Mouse (Mus musculus) heart, postnatal 0 days (tissue): ENCODE results near the gene Mex3b. TPM values are rescaled to one million over a fixed set of nuclear protein-coding genes. Genes with fewer than 3 reads are reported as not detected.

Experiments used
- ATAC-seq: fragments of 200-750 bp; cut with Nextera tagmentation; 2 replicates; pipeline ENCODE4 v1.8.0; 2017; ENCODE audit warnings: low read depth, moderate number of reproducible peaks, moderate library complexity; ENCODE audit not compliant: insufficient read depth
- DNase-seq: peaks from one replicate; pipeline ENCODE4 v3.0.0-alpha.2; 2016; ENCODE audit warnings: low spot score
- H3K27ac ChIP-seq: fragments of 300-500 bp; sonication (generic); 2 replicates; pipeline ENCODE4 v1.5.1; 2014; ENCODE audit warnings: low read depth, mild to moderate bottlenecking
- H3K27me3 ChIP-seq: fragments of 300-500 bp; sonication (generic); 2 replicates; pipeline ENCODE4 v1.6.1; 2014; ENCODE audit warnings: low read length, mixed read lengths; ENCODE audit not compliant: control insufficient read depth, insufficient read depth
- H3K36me3 ChIP-seq: fragments of 300-500 bp; sonication (generic); replicated peaks from 2 replicates; pipeline ENCODE4 v1.6.1; 2014; ENCODE audit warnings: low read length, mixed read lengths; ENCODE audit not compliant: control insufficient read depth, insufficient read depth
- H3K4me1 ChIP-seq: fragments of 300-500 bp; sonication (generic); 2 replicates; pipeline ENCODE4 v1.6.1; 2014; ENCODE audit warnings: antibody characterized with exemption; ENCODE audit not compliant: control insufficient read depth, insufficient read depth
- H3K4me2 ChIP-seq: fragments of 300-500 bp; sonication (generic); 2 replicates; pipeline ENCODE4 v1.6.1; 2014; ENCODE audit warnings: low read depth, mild to moderate bottlenecking, low read length, moderate library complexity
- H3K4me3 ChIP-seq: fragments of 300-500 bp; sonication (generic); 2 replicates; pipeline ENCODE4 v1.5.1; 2014; ENCODE audit warnings: low read depth, low read length
- H3K9ac ChIP-seq: fragments of 300-500 bp; sonication (generic); replicated peaks from 2 replicates; pipeline ENCODE4 v1.6.1; 2014; ENCODE audit warnings: low read depth, low read length, mixed read lengths
- H3K9me3 ChIP-seq: fragments of 300-500 bp; sonication (generic); replicated peaks from 2 replicates; pipeline ENCODE4 v1.6.1; 2016; ENCODE audit warnings: low read length; ENCODE audit not compliant: control insufficient read depth
- CTCF ChIP-seq: IDR thresholded peaks from 2 replicates; pipeline ENCODE4 v1.5.1; 2016; ENCODE audit warnings: antibody characterized with exemption, control low read depth, low read depth
- EP300 ChIP-seq: IDR thresholded peaks from 2 replicates; pipeline ENCODE4 v1.6.1; 2016; ENCODE audit warnings: antibody characterized with exemption, low read depth
- WGBS: fragments of 180-500 bp; shearing (Covaris S2); extraction: QIAGEN DNeasy Blood & Tissue Kit; methylation state at CpG from one replicate; pipeline ENCODE4 v1.1.7; 2014; 5-methylcytosine and 5-hydroxymethylcytosine counted together
- polyA plus RNA-seq: library from polyadenylated mRNA; unstranded; fragments of >200 nt; fragmentation: Nextera tagmentation; extraction: Ambion mirVana; gene quantifications from 2 replicates; pipeline ENCODE4 v1.2.1, GENCODE M21; 2015
- total RNA-seq: library from RNA; depleted of rRNA; stranded (reverse); fragments of >200 nt; gene quantifications from 2 replicates; pipeline ENCODE4 v1.2.3, GENCODE M21; 2014; ENCODE audit warnings: low replicate concordance

Gene Mex3b
- total and polyA plus RNA-seq, 2 experiments from 2014 or later, result 3.2 to 14.4 TPM

- ATAC-seq, result no peak
- 25% methylated on average over 2 of the region's 2 CpGs for WGBS
- no peaks in the 10 kb centered on the region for H3K4me1 ChIP-seq
- H3K9me3 ChIP-seq, result no peaks in the 10 kb centered on the region
- no peak overlapping the region for H3K4me2 ChIP-seq
- H3K36me3 ChIP-seq, result no peaks in the 10 kb centered on the region
- TF ChIP-seq CTCF (no peak), EP300 (no peak)
- no peak overlapping the region for H3K9ac ChIP-seq
- DNase-seq, result no peak
- no peak overlapping the region for H3K4me3 ChIP-seq
- no peaks in the 10 kb centered on the region for H3K27me3 ChIP-seq
- H3K27ac ChIP-seq, result no peak overlapping the region; the same call in 1 of the 2 replicates
Observed at GRCm38 (mm10) chr7:82828193-82828592, 38.9 kb upstream of the Mex3b start.

- DNase-seq, result no peak
- no peak overlapping the region for H3K9ac ChIP-seq
- no peak for ATAC-seq
- no peaks in the 10 kb centered on the region for H3K4me1 ChIP-seq
- H3K4me3 ChIP-seq, result no peak overlapping the region
- no peak overlapping the region for H3K27ac ChIP-seq
- no peaks in the 10 kb centered on the region for H3K9me3 ChIP-seq
- H3K27me3 ChIP-seq, result no peaks in the 10 kb centered on the region
- WGBS, result 75% methylated on average over 3 of the region's 3 CpGs
- no peak overlapping the region for H3K4me2 ChIP-seq
- H3K36me3 ChIP-seq, result no peaks in the 10 kb centered on the region
- TF ChIP-seq EP300, result no peak
- TF ChIP-seq CTCF, result no peak
Observed at GRCm38 (mm10) chr7:82829516-82829915, 37.6 kb upstream of the Mex3b start.

- no peak for ATAC-seq
- WGBS, result 47% methylated on average over 4 of the region's 4 CpGs
- no peaks in the 10 kb centered on the region for H3K4me1 ChIP-seq
- DNase-seq, result no peak
- H3K9me3 ChIP-seq, result no peaks in the 10 kb centered on the region
- no peaks in the 10 kb centered on the region for H3K27me3 ChIP-seq
- no peak overlapping the region for H3K9ac ChIP-seq
- H3K36me3 ChIP-seq, result no peaks in the 10 kb centered on the region
- no peak overlapping the region for H3K4me3 ChIP-seq
- H3K27ac ChIP-seq, result no peak overlapping the region
- no peak overlapping the region for H3K4me2 ChIP-seq
- TF ChIP-seq EP300, result no peak
- no peak for TF ChIP-seq CTCF
Observed at GRCm38 (mm10) chr7:82834471-82834870, 32.7 kb upstream of the Mex3b start.

GRCm38 (mm10) chr7:82838414-82838813 is 28.7 kb upstream of the Mex3b start:
- H3K27me3 ChIP-seq, result no peaks in the 10 kb centered on the region
- H3K36me3 ChIP-seq, result no peaks in the 10 kb centered on the region
- no peak overlapping the region for H3K27ac ChIP-seq
- H3K4me2 ChIP-seq, result no peak overlapping the region
- no peaks in the 10 kb centered on the region for H3K9me3 ChIP-seq
- no peak for ATAC-seq
- no peak for TF ChIP-seq EP300
- no peak for TF ChIP-seq CTCF
- no peak overlapping the region for H3K4me3 ChIP-seq
- no peak overlapping the region for H3K9ac ChIP-seq
- H3K4me1 ChIP-seq, result no peaks in the 10 kb centered on the region
- WGBS, result 43% methylated on average over 1 of the region's 1 CpGs
- no peak for DNase-seq

- H3K4me3 ChIP-seq, result no peak overlapping the region
- H3K27ac ChIP-seq, result no peak overlapping the region
- ATAC-seq (no peak), DNase-seq (no peak)
- H3K27me3 ChIP-seq, result no peaks in the 10 kb centered on the region
- no peak overlapping the region for H3K9ac ChIP-seq
- TF ChIP-seq EP300 (no peak), CTCF (no peak)
- H3K36me3 ChIP-seq, result no peaks in the 10 kb centered on the region
- H3K4me1 ChIP-seq, result no peaks in the 10 kb centered on the region
- WGBS, result 58% methylated on average over 11 of the region's 11 CpGs
- no peaks in the 10 kb centered on the region for H3K9me3 ChIP-seq
- no peak overlapping the region for H3K4me2 ChIP-seq
Observed at GRCm38 (mm10) chr7:82838965-82839675, 28.0 kb upstream of the Mex3b start.
